8 mouse cellular contexts compared by ENCODE assay signal in genomic region chr6:4457555-4457996, GRCm38 (mm10). TPM values are rescaled to one million over a fixed set of nuclear protein-coding genes. Genes with fewer than 3 reads are reported as not detected.
DNase-seq lines count a peak whose midpoint lies in the region; ATAC-seq lines count a peak whose summit lies in the region.

No protein-coding gene starts in this region.

- H3K27me3 ChIP-seq in heart, embryonic 14.5 days (ENCODE audit: control insufficient read depth, insufficient read depth, low read length), result no peaks in the 10 kb centered on the region
- no peaks in the 10 kb centered on the region for H3K27me3 ChIP-seq in limb, embryonic 12.5 days
- H3K27me3 ChIP-seq in midbrain, embryonic 11.5 days (ENCODE audit: control insufficient read depth, insufficient read depth, low read length), result no peaks in the 10 kb centered on the region

- intact Hi-C loops in left cerebral cortex, postnatal 14 days (cut with DNase I), result no loop called here

- no peak overlapping the region for H3K4me3 ChIP-seq in heart, embryonic 14.5 days (ENCODE audit: control insufficient read depth in 1 of 2, insufficient read depth in 1 of 2, low read depth in 1 of 2, low read length in 2 of 2)
- no peak overlapping the region for H3K4me3 ChIP-seq in limb, embryonic 12.5 days (replicated peaks)
- no peak overlapping the region for H3K4me3 ChIP-seq in midbrain, embryonic 11.5 days (ENCODE audit: low read depth, low read length)

- WGBS in heart, embryonic 14.5 days, result 21% methylated on average over 6 of the region's 6 CpGs
- 6% methylated on average over 6 of the region's 6 CpGs for WGBS in limb, embryonic 12.5 days
- WGBS in midbrain, embryonic 11.5 days, result 43% methylated on average over 6 of the region's 6 CpGs

- H3K9ac ChIP-seq in heart, embryonic 14.5 days (ENCODE audit: low read length), result no peak overlapping the region
- no peak overlapping the region for H3K9ac ChIP-seq in limb, embryonic 12.5 days (replicated peaks)
- no peak overlapping the region for H3K9ac ChIP-seq in midbrain, embryonic 11.5 days (ENCODE audit: low read length)

- H3K4me2 ChIP-seq in heart, embryonic 14.5 days (ENCODE audit: low read length), result no peak overlapping the region
- H3K4me2 ChIP-seq in limb, embryonic 12.5 days, result peak overlapping the region; percentile 39
- H3K4me2 ChIP-seq in midbrain, embryonic 11.5 days, result no peak overlapping the region

- no peak for ATAC-seq in heart, embryonic 14.5 days (ENCODE audit: insufficient number of reproducible peaks, insufficient read depth, low FRiP score, low read depth)
- ATAC-seq in limb, embryonic 12.5 days (ENCODE audit: insufficient number of reproducible peaks, insufficient read depth, low FRiP score, low TSS enrichment, low read depth), result peak; percentile 87
- ATAC-seq in midbrain, embryonic 11.5 days (ENCODE audit: low FRiP score), result no peak

- no peaks in the 10 kb centered on the region for H3K9me3 ChIP-seq in heart, embryonic 14.5 days (ENCODE audit: control insufficient read depth, low read length)
- no peaks in the 10 kb centered on the region for H3K9me3 ChIP-seq in limb, embryonic 12.5 days
- H3K9me3 ChIP-seq in midbrain, embryonic 11.5 days (ENCODE audit: control insufficient read depth, low read length), result no peaks in the 10 kb centered on the region

- no peaks in the 10 kb centered on the region for H3K36me3 ChIP-seq in heart, embryonic 14.5 days (ENCODE audit: control insufficient read depth, insufficient read depth, low read length)
- H3K36me3 ChIP-seq in limb, embryonic 12.5 days, result no peaks in the 10 kb centered on the region
- H3K36me3 ChIP-seq in midbrain, embryonic 11.5 days (ENCODE audit: control insufficient read depth, insufficient read depth, low read length), result no peaks in the 10 kb centered on the region

- H3K4me1 ChIP-seq in heart, embryonic 14.5 days (ENCODE audit: control insufficient read depth in 2 of 2, insufficient read depth in 2 of 2, low read length in 2 of 2), result peaks cover 7 to 17% of the 10 kb centered on the region in 2 experiments; a peak in 3 of 4 replicates
- H3K4me1 ChIP-seq in limb, embryonic 12.5 days (replicated peaks), result peaks cover 28% of the 10 kb centered on the region
- H3K4me1 ChIP-seq in midbrain, embryonic 11.5 days (ENCODE audit: control insufficient read depth, insufficient read depth, low read length), result peaks cover 3% of the 10 kb centered on the region; the same call in 1 of the 2 replicates

- peak; percentile 5 to 28 for DNase-seq in left cerebral cortex, postnatal 14 days (ENCODE audit: low spot score in 2 of 2)
- DNase-seq in left cerebral cortex, adult 9 months (ENCODE audit: low spot score in 2 of 2), result no peak
- peak; percentile 75 for DNase-seq in embryo, embryonic 9.5 days (ENCODE audit: extremely low spot score)
- DNase-seq in right cerebral cortex, postnatal 4 days, result peak; percentile 6
- DNase-seq in midbrain, embryonic 11.5 days (ENCODE audit: low spot score, missing footprints), result no peak
- no peak for DNase-seq in spleen, postnatal 36 days (ENCODE audit: low spot score in 2 of 2)

- peak overlapping the region; percentile 35 to 82 for H3K27ac ChIP-seq in heart, embryonic 14.5 days (replicated peaks in 1 of 2; ENCODE audit: control insufficient read depth in 1 of 2, insufficient read depth in 1 of 2, low read depth in 2 of 2, low read length in 2 of 2)
- H3K27ac ChIP-seq in limb, embryonic 12.5 days, result peak overlapping the region; percentile 96
- H3K27ac ChIP-seq in midbrain, embryonic 11.5 days (ENCODE audit: low read depth, low read length), result no peak overlapping the region

RNA-seq across cellular contexts. Expression of gene Col1a2, which starts 47.0 kb away (rescaled TPM):
- total RNA-seq in left cerebral cortex, postnatal 14 days (2021), result 10 to 100 TPM; 42.8 to 51.2 TPM
- 302 and 373 TPM in 2 replicates for polyA plus RNA-seq in heart, embryonic 14.5 days (2014; fragmentation: Nextera tagmentation; extraction: Ambion mirVana)
- polyA plus RNA-seq in limb, embryonic 12.5 days (2016; fragmentation: Nextera tagmentation; extraction: Ambion mirVana), result 448 and 471 TPM in 2 replicates
- 142 and 144 TPM in 2 replicates for polyA plus RNA-seq in midbrain, embryonic 11.5 days (2014; fragmentation: Nextera tagmentation; extraction: Ambion mirVana)

Comparison
In these comparisons a context has a peak if more than half of its experiments do, and no peak if none do; other contexts are left out.
1. DNase-seq: peak in left cerebral cortex, postnatal 14 days (2 of 2), embryo, embryonic 9.5 days (single experiment) and right cerebral cortex, postnatal 4 days (single experiment); none in left cerebral cortex, adult 9 months (0 of 2), midbrain, embryonic 11.5 days (single experiment) and spleen, postnatal 36 days (0 of 2).